Mouse (Mus musculus): ENCODE measurements around the gene Sh3bp5.

GRCm38 (mm10) chr14:31323189-31323588, 112.7 kb downstream of the Sh3bp5 start:
- TF ChIP-seq GATA1 (IDR thresholded peaks at IDR 0.05; ENCODE audit: borderline replicate concordance, low read length) (no peak), FLI1 (IDR thresholded peaks at IDR 0.05; ENCODE audit: low read length) (no peak)
